14 mouse cellular contexts compared by ENCODE assay signal in genomic region chr5:38062709-38063108, GRCm38 (mm10). TPM values are rescaled to one million over a fixed set of nuclear protein-coding genes. Genes with fewer than 3 reads are reported as not detected.
A peak's percentile ranks its signal among the peaks of the same experiment; 100 is the strongest.
DNase-seq lines count a peak whose midpoint lies in the region; ATAC-seq and TF ChIP-seq lines count a peak whose summit lies in the region.
"Had no signal": no experiment of that assay in that cellular context is flagged by ENCODE, and none has a peak within 500 bp of the region (broad histone marks: within the 10 kb centered on the region; RNA-seq: fewer than 3 reads in every experiment).

No protein-coding gene starts in this region.

- no peak overlapping the region for H3K27ac ChIP-seq in layer of hippocampus, adult 2 months
- H3K27ac ChIP-seq: forebrain, embryonic 12.5 days; heart, embryonic 13.5 days had no signal

- peak; percentile 58; the same call in 1 of the 2 replicates for ATAC-seq in megakaryocyte progenitor cell, adult 5-6 weeks (replicated peaks; ENCODE audit: poor library complexity)

- no peak overlapping the region for H3K4me3 ChIP-seq in layer of hippocampus, adult 2 months
- H3K4me3 ChIP-seq: forebrain, embryonic 12.5 days; heart, embryonic 13.5 days had no signal

- peak; percentile 77 for TF ChIP-seq CTCF in layer of hippocampus, adult 2 months (conservative IDR thresholded peaks at IDR 0.05)

- DNase-seq in cerebellum, adult 8-10 months = peak; percentile 8
- DNase-seq in cerebellum, postnatal 25 days = no peak
- DNase-seq in layer of hippocampus, adult 2 months (ENCODE audit: low spot score in 2 of 2) = no peak
- no peak for DNase-seq in layer of hippocampus, postnatal 25 days (ENCODE audit: extremely low spot score in 1 of 2, low spot score in 1 of 2)
- peak; percentile 58 for DNase-seq in NIH3T3 (ENCODE audit: low read depth)
- DNase-seq in spleen, postnatal 36 days (ENCODE audit: low spot score in 2 of 2) = no peak
- no peak for DNase-seq in right cerebral cortex, postnatal 36 days (ENCODE audit: low spot score in 2 of 2)
- DNase-seq: adrenal gland, adult 2 months; cerebellum, adult 9-11 months; left cerebral cortex, postnatal 4 days; lung, postnatal 4 days had no signal

RNA-seq across cellular contexts. Expression of gene Stx18, which starts 24.2 kb away (rescaled TPM):
- 10 to 100 TPM; 35.8 to 36.1 TPM for total RNA-seq in layer of hippocampus, adult 2 months (2021)
- total RNA-seq in layer of hippocampus, postnatal 25 days (2021) = 10 to 100 TPM; 38.3 to 39.7 TPM
- total RNA-seq in megakaryocyte progenitor cell, adult 5-6 weeks (2015) = 28.5 and 36.1 TPM in 2 replicates
- 50.8 and 62.0 TPM in 2 replicates for total RNA-seq in megakaryocyte progenitor cell, adult 5-6 weeks (2017)

Comparison
In these comparisons a context has a peak if more than half of its experiments do, and no peak if none do; other contexts are left out.
1. DNase-seq: peak in cerebellum, adult 8-10 months (single experiment) and NIH3T3 (single experiment); none in cerebellum, postnatal 25 days (0 of 2), layer of hippocampus, adult 2 months (0 of 2), layer of hippocampus, postnatal 25 days (0 of 2), spleen, postnatal 36 days (0 of 2) and right cerebral cortex, postnatal 36 days (0 of 2).